Mouse (Mus musculus) myocyte (in vitro differentiated cells): Measurements from ENCODE around the gene Ddo. TPM values are rescaled to one million over a fixed set of nuclear protein-coding genes. Genes with fewer than 3 reads are reported as not detected.

ENCODE experiments used
- H3K27me3 ChIP-seq: one replicate; pipeline ENCODE4 v1.6.1; 2011; ENCODE audit not compliant: control insufficient read depth, insufficient read depth, insufficient read length
- H3K36me3 ChIP-seq: one replicate; pipeline ENCODE4 v1.6.1; 2011; ENCODE audit not compliant: control insufficient read depth, insufficient read depth
- H3K4me2 ChIP-seq: one replicate; pipeline ENCODE4 v1.6.1; 2011; ENCODE audit warnings: low read depth, control low read depth
- H3K4me3 ChIP-seq: one replicate; pipeline ENCODE4 v1.5.1; 2011; ENCODE audit warnings: mild to moderate bottlenecking, control low read depth, moderate library complexity
- H3K79me2 ChIP-seq: one replicate; pipeline ENCODE4 v1.6.1; 2011; ENCODE audit not compliant: control insufficient read depth, insufficient read depth
- H3ac ChIP-seq: one replicate; pipeline ENCODE4 v1.6.1; 2011; ENCODE audit not compliant: control insufficient read depth, insufficient read length
- CEBPB ChIP-seq: IDR thresholded peaks from 2 replicates; pipeline ENCODE4 v1.6.1; 2011; ENCODE audit warnings: mild to moderate bottlenecking, moderate library complexity; ENCODE audit not compliant: poor library complexity, insufficient read depth, severe bottlenecking
- E2F4 ChIP-seq: IDR thresholded peaks from one replicate; pipeline ENCODE4 v1.6.1; 2011; ENCODE audit warnings: mild to moderate bottlenecking, control low read depth, moderate library complexity; ENCODE audit not compliant: insufficient read depth
- MAX ChIP-seq: IDR thresholded peaks from one replicate; pipeline ENCODE4 v1.6.1; 2011; ENCODE audit warnings: low read depth, mild to moderate bottlenecking, control low read depth
- MYOD1 ChIP-seq, 3 experiments: IDR thresholded peaks; one replicate each; pipeline ENCODE4 v1.6.1; 2011; ENCODE audit warnings: control low read depth in 2 of 3, low read depth in 2 of 3, mild to moderate bottlenecking in 2 of 3, moderate library complexity in 1 of 3; ENCODE audit not compliant: insufficient read length in 2 of 3, control insufficient read depth in 1 of 3
- MYOG ChIP-seq, 3 experiments: IDR thresholded peaks; one replicate each; pipeline ENCODE4 v1.6.1; 2011; ENCODE audit warnings: control low read depth in 2 of 3, low read depth in 2 of 3, mild to moderate bottlenecking in 2 of 3; ENCODE audit not compliant: insufficient read length in 2 of 3, control insufficient read depth in 1 of 3, insufficient read depth in 1 of 3
- POLR2A ChIP-seq: IDR thresholded peaks from one replicate; pipeline ENCODE4 v1.6.1; 2011; ENCODE audit warnings: low read depth, mild to moderate bottlenecking, control low read depth, moderate library complexity; ENCODE audit not compliant: insufficient read length
- POLR2AphosphoS2 ChIP-seq: IDR thresholded peaks from one replicate; pipeline ENCODE4 v1.6.1; 2011; ENCODE audit warnings: low read depth, control low read depth; ENCODE audit not compliant: insufficient read length
- REST ChIP-seq: IDR thresholded peaks from one replicate; pipeline ENCODE4 v1.6.1; 2011; ENCODE audit warnings: mild to moderate bottlenecking, control low read depth, moderate library complexity; ENCODE audit not compliant: insufficient read depth, insufficient read length
- SRF ChIP-seq: IDR thresholded peaks from one replicate; pipeline ENCODE4 v1.6.1; 2011; ENCODE audit warnings: low read depth; ENCODE audit not compliant: control insufficient read depth, insufficient read length
- TCF12 ChIP-seq: IDR thresholded peaks from one replicate; pipeline ENCODE4 v1.6.1; 2011; ENCODE audit warnings: mild to moderate bottlenecking, control low read depth; ENCODE audit not compliant: poor library complexity, insufficient read depth, severe bottlenecking
- TCF3 ChIP-seq: IDR thresholded peaks from one replicate; pipeline ENCODE4 v1.6.1; 2011; ENCODE audit warnings: low read depth, control low read depth; ENCODE audit not compliant: insufficient read length
- USF1 ChIP-seq: IDR thresholded peaks from one replicate; pipeline ENCODE4 v1.6.1; 2011; ENCODE audit warnings: low read depth, mild to moderate bottlenecking, control low read depth, moderate library complexity
- polyA plus RNA-seq: library from polyadenylated mRNA; unstranded; fragments of >200 nt; fragmentation: generic; extraction: Trizol; gene quantifications from one replicate; pipeline ENCODE4 v1.2.1, GENCODE M21; 2012; ENCODE audit warnings: missing spikeins

Gene Ddo
- polyA plus RNA-seq, 1 experiment = 0.07 TPM

DNA sequence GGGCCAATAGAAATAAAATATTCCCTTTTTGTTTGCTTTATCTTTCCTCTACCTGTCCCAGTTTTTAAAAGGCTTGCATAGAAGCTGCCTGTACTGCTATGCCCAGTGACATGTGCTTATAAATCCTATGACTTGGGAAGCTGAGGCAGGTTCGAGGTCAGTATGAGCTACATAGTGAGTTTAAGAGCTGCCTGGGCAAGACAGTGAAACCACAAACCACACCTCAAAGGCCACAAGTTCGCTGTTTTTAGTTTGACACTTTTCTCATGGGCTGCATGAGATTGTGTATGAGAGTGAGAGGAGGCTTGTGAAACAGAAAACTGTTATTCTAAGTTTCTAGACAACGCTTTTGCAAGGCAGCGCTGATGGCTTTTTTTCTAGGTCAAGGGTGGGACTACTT lies 95.7 kb downstream of the Ddo start:
- Histone ChIP-seq H3K36me3 (no peaks in the 10 kb centered on the region), H3K79me2 (no peaks in the 10 kb centered on the region), H3K4me2 (no peak overlapping the region), H3K4me3 (no peak overlapping the region), H3K27me3 (no peaks in the 10 kb centered on the region), H3ac (no peak overlapping the region)
- TF ChIP-seq CEBPB = no peak
- TF ChIP-seq MYOG (IDR thresholded peaks at IDR 0.05; ENCODE audit: control insufficient read depth in 1 of 3, insufficient read depth in 1 of 3, insufficient read length in 2 of 3, low read depth in 2 of 3) = no peak
- no peak for TF ChIP-seq MAX
- TF ChIP-seq REST = no peak
- no peak for TF ChIP-seq TCF3
- TF ChIP-seq TCF12 = no peak
- TF ChIP-seq SRF = no peak
- no peak for TF ChIP-seq POLR2A
- no peak for TF ChIP-seq E2F4
- no peak for TF ChIP-seq USF1
- TF ChIP-seq POLR2AphosphoS2 = no peak

DNA sequence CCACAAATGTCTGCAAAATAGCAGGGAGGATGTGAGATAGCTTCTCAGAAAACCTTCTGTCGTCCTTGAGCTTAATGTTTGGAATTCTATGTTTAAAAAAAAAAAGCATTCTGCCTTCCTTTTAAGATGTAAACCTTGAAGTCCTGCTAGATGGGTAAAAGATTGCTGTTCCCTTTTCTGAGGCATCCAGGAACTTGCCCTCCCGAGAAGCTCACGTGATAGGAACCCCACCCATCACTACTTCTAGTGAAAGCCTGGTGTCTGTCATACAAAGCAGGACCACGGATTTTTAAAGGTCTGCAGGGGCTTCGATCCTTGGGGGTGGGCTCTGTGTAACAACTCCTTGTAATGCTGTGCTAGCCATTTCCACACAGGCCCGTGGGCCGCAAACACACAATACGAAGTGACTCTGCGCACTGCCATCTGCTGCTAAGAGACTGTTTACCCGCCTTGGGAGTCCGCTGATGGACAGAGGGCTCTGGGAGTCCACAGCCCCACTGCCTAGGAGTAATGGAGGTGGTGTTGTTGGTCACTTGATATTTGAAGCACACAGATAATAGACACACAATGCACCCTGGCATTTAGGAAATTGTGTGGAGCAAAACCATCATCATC lies 96.6 kb downstream of the Ddo start:
- no peaks in the 10 kb centered on the region for H3K27me3 ChIP-seq
- no peak for TF ChIP-seq CEBPB
- no peak for TF ChIP-seq MAX
- TF ChIP-seq E2F4 = no peak
- TF ChIP-seq MYOG (IDR thresholded peaks at IDR 0.05; ENCODE audit: control insufficient read depth in 1 of 3, insufficient read depth in 1 of 3, insufficient read length in 2 of 3, low read depth in 2 of 3) = no peak
- no peak for TF ChIP-seq TCF3
- no peak for TF ChIP-seq REST
- TF ChIP-seq USF1 = peak; percentile 27
- TF ChIP-seq POLR2AphosphoS2 = no peak
- H3ac ChIP-seq = no peak overlapping the region
- peak overlapping the region; percentile 3 for H3K4me2 ChIP-seq
- no peaks in the 10 kb centered on the region for H3K79me2 ChIP-seq
- no peak overlapping the region for H3K4me3 ChIP-seq
- no peaks in the 10 kb centered on the region for H3K36me3 ChIP-seq

DNA sequence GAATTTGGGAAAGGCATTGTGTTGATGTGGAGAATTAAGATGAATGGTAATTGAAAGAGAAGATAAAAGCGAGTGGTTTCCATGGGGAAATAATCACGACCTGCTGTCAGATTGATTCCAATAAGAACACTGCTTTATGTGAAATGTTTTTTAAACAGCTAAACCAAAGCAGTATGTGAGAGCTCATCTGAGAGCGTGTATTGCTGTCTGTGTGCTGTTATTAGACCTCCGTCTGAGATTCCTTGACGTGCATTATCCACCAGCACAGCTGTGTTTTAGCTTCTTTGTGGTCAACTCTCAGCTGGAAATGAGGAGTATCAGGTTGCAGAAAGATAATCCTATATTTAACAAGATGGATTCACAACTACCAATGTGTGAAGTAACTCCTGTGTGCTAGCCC lies 97.2 kb downstream of the Ddo start:
- Histone ChIP-seq H3K4me3 (no peak overlapping the region), H3ac (no peak overlapping the region), H3K36me3 (no peaks in the 10 kb centered on the region), H3K27me3 (no peaks in the 10 kb centered on the region), H3K4me2 (peak overlapping the region; percentile 3), H3K79me2 (no peaks in the 10 kb centered on the region)
- TF ChIP-seq TCF3 (peak; percentile 22), MYOD1 (IDR thresholded peaks at IDR 0.05; ENCODE audit: control insufficient read depth in 1 of 3, insufficient read length in 2 of 3, low read depth in 2 of 3) (peak; percentile 59 to 87 (median 85)), CEBPB (peak; percentile 49; the same call in 1 of the 2 replicates), USF1 (no peak), TCF12 (peak; percentile 70), POLR2A (no peak), MYOG (IDR thresholded peaks at IDR 0.05; ENCODE audit: control insufficient read depth in 1 of 3, insufficient read depth in 1 of 3, insufficient read length in 2 of 3, low read depth in 2 of 3) (peak in 2 of 3 experiments; percentile 32 to 78), MAX (no peak)

DNA sequence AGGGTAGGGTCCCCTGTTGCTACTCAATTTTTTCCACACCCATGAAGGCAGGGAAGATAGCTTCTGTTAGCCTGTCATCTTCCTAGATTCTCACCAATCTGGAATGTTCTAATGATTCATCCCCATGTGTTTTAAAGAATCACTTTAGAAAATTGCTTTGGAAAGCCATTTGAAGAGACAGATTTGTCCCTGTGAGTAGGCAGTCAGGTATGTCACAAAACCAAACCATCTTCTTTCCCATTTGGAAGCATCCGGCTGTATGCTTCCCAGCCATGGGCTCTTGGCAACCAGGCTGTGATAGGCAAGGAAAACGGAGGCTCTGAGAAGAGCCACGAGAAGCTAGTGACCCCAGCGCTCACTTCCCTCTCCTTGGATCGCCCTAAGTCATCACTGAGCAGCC lies 100.4 kb downstream of the Ddo start:
- no peak overlapping the region for H3ac ChIP-seq
- no peak overlapping the region for H3K4me2 ChIP-seq
- H3K79me2 ChIP-seq = no peaks in the 10 kb centered on the region
- no peaks in the 10 kb centered on the region for H3K36me3 ChIP-seq
- no peak for TF ChIP-seq REST
- H3K4me3 ChIP-seq = no peak overlapping the region
- H3K27me3 ChIP-seq = no peaks in the 10 kb centered on the region

Other genes starting within 250 kb of the Ddo start
- gene Slc22a16, start 59.7 kb upstream of the Ddo start, polyA plus RNA-seq = not detected
- 0.34 TPM for gene Mettl24, start 53.3 kb downstream of the Ddo start, polyA plus RNA-seq